Mouse (Mus musculus) thymus, adult 2 months (tissue): ENCODE results near the gene Gm20696.

Source experiments
- CTCF ChIP-seq: fragments of 200-500 bp; IDR thresholded peaks from 2 replicates; pipeline ENCODE4 v1.5.1; 2012; ENCODE audit warnings: mild to moderate bottlenecking, control low read depth, low read length, moderate library complexity, borderline replicate concordance; ENCODE audit not compliant: control insufficient read depth, poor library complexity, insufficient read depth; ENCODE audit errors: extremely low read depth
- POLR2A ChIP-seq: fragments of 200-500 bp; IDR thresholded peaks from 2 replicates; pipeline ENCODE4 v1.6.1; 2012; ENCODE audit warnings: mild to moderate bottlenecking, low read length, control low read depth, moderate library complexity; ENCODE audit not compliant: control insufficient read depth, poor library complexity, insufficient read depth; ENCODE audit errors: extremely low read depth

DNA sequence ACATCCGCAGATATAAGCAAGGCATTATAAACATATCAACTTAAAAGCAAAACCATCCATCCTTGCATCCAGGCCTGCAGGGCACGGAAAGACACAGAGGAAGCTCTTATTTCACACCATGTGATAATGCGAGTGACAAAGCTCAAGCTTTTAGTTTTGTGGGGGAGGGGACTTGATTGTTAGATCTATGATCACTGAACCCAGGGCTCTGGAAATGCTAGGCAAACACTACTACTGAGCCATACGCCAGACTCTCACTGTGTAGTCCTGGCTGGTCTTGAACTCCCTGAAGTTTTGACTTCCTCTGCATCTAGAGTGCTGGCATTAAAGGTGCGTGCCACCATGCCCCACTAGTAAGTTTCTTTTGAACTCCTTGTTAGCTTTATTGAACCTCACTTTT is 408.3 kb downstream of the Gm20696 start:
- no peak for TF ChIP-seq CTCF
- TF ChIP-seq POLR2A = no peak
